Mouse (Mus musculus): Measurements from ENCODE around the gene Ino80d.

DNA sequence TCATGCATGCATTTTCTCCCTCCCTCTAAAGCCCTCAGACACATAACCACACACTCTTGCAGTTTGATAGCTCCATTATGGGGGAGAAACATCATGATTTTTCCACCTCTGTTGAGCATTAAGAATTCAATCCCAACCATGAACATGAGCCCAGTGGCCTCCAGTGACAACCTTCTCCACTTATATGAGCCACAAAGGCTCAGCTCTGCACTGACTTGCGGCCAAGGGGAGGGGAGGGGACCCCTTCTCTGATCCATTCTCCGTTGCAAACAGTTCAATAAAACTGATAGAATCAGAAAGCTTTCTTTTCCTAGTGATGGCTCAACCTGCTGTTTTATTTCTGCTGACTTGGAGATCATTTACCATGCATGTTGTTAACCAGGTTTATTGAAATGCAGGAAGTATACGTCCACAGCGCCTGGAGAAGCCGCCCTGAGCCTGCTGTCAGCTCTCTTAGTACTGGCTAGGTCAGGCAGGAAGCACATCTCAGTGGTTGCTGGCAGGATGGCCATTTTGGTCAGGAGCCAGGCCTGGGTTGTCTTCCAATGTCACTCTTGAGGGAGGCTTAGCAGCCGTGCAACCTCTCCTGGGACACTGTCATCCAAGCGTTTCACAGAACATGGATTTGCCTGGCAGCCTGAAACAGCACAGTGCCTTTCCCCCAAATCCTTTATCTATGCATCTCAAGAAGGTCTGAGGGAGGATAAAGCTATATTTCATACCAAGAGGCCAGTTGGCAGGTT, 163.2 kb downstream of the Ino80d start:
- no peak for TF ChIP-seq POLR2A (IDR thresholded peaks at IDR 0.05; ENCODE audit: control insufficient read depth, low read depth, low read length)
- no peak for TF ChIP-seq CTCF (IDR thresholded peaks at IDR 0.05; ENCODE audit: control insufficient read depth, insufficient read depth, insufficient replicate concordance, low read depth, low read length)

All from testis, adult 2 months (tissue).